Mouse (Mus musculus): ENCODE data around the gene Tcaf3.

The Tcaf3 gene

DNA sequence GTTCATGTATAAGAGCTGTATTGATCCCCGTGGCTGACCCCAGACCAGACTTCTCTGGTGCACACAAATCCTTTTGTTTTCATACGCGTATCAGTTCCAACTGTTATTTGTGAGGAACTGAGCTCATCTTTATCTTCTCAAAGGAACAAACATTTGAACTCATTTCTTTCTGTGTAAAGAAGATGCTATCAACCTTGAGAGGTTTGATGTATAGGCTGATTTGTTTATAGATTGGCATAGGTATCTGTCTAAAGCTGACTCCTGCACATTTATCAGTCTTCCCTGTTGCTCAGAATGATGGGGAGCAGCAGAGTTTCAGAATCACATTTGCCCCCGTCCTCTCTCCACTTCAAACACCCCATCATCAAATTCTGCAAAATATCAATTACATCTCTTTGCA is at the start of gene Tcaf3:
TSS of gene Tcaf3 (minus strand) at position 101 of the 400 bp plus-strand sequence.
- DNase-seq, result no peak

DNA sequence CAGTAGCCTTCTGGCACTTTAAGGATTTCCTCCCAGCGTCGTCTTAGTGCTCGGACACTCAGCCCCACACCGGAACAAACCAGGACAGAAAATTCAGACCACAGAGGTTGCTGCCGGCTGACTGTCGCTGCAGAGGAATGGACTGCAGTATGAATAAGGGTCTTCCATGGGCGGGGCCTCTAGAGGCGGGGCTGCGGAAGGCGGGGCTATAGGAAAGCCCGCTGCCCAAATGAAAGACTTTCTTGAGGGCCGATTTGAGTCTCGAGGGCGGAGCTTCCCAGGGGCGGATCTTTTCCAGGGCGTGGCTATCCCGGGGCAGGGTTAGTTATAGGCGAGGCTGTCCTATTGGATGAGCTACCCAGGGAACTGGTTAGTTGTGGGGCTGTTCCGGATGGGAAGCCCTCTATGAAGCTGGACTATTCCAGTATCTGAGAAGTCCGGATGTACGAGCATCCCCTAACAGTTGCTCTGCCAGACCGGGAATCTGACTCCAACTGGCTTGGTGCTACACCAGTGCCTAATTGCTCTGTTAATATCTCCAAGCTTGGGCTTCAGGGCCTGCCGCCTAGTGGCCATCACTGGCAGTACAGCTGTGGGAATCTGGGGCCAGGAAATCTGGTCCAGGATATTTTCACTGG is 47.5 kb upstream of the Tcaf3 start, which contains the start of gene Tcaf2:
TSS of gene Tcaf2 (minus strand) at position 343 of the 638 bp plus-strand sequence.
- peak; percentile 93 for DNase-seq

DNA sequence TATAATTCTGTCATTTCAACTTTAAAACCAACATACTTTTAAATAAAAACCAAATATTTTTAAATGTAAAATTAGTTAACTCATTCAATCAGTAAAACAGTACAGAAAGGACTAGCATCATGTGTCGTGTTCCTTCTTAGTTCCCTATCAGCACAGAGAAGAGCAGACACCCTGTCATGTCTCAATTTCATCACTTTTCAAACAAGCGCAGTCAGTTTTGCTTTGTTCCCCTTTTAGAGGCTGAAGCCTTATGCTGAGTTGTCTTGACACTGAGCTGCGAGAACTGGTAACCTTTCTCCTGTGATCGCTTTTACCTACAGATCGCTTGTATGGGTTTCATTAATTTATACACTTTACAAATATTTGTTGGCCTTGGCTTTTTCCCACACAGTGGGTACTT is 36.9 kb upstream of the Tcaf3 start:
- DNase-seq, result no peak

GRCm38 (mm10) chr6:42631395-42631794 is 33.9 kb upstream of the Tcaf3 start:
- DNase-seq, result no peak

DNA sequence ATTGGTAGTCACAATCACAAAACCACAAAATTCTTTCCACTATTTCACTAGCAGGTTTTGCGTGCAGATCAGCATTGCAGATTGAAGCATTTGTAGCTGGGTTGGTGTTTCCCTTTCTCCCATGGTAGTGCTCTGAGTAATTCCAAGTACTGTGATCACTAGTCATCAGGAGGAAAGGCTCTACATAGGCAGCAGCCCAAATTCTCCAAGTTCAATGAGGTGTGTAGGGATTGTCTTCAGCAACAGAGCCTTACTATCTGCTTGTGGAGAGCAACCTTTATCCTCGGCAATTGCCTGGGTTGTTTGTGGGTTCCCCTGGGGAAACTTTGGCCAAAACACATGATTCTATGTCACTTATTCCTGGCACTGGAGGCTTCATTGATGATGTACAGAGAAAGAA is 19.4 kb upstream of the Tcaf3 start:
- DNase-seq, result no peak

GRCm38 (mm10) chr6:42612218-42612617 is 14.7 kb upstream of the Tcaf3 start:
- DNase-seq, result peak; percentile 33

GRCm38 (mm10) chr6:42610954-42611522 is 13.5 kb upstream of the Tcaf3 start:
- DNase-seq, result no peak

- DNase-seq, result no peak
Observed at GRCm38 (mm10) chr6:42593138-42593882, 4.2 kb downstream of the Tcaf3 start.

DNA sequence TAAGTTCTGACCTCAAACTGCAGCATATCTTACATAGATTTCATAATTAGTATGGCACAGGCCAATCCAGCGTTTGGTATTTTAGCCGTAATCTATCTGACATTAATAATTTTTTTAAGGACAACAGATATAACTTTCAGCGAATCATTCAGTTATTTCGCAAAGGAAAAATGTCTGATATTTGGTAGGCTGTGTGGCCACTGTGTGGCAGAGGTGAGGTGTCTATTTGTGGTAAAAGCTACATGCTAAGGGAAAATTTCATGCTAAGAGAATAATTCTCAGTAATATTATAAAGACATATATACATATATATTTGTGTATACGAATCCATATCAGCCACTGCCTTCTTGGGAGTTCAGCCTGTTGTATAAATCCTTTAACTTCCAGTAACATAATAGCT is 10.9 kb downstream of the Tcaf3 start:
- no peak for DNase-seq

DNA sequence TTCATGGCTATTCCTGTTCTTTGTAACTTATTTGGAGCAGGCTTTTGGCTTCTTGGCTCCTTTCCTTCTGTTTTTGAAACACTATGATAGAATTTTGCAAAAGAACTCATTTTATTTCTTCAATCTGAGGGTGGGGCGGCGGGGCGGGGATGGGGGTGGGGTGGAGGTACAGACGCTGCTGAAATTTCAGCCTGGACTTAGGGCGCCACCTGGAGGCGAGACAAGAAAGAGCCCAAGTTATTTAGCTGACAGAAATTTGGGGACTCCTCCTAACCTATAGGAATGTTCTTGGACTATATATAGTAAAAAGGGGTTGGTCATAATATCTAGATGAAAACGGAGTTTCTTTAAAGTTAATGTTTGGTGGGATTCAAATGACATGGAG is 14.0 kb downstream of the Tcaf3 start:
- DNase-seq, result peak; percentile 59

DNA sequence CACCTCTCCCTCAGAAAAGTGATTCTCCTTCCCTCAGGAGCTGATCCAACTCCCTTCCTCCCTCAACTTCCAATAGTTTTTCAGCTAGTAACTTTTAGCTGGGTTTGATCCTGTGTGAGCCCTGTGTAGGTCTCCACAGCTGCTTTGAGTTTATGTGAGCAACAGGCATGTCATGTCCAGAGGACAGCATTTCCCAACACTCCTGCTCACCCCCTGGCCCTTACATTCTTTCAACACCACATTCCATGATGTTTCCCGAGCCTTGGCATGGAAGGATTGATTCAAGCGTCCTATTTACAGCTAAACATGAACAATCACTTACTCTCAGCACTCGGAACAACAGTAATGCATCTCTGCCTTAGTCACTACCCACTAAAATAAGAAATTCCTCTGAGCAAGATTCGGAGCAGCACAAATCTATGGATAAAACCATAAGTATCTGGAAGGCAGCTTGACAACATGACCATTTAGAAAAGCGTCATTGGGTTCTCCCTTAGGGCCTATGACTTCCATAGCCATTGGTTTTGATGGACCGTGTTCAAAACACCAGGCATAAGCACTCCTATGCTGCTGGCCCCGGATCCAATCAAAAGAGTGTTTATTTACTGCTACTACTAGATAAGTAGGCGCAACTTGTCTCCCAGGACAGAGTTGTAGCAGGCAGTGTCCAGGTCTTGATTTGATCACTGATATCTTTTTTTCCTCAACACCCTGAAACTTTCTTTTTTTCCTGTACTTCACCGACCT is 14.6 kb downstream of the Tcaf3 start:
- no peak for DNase-seq

DNA sequence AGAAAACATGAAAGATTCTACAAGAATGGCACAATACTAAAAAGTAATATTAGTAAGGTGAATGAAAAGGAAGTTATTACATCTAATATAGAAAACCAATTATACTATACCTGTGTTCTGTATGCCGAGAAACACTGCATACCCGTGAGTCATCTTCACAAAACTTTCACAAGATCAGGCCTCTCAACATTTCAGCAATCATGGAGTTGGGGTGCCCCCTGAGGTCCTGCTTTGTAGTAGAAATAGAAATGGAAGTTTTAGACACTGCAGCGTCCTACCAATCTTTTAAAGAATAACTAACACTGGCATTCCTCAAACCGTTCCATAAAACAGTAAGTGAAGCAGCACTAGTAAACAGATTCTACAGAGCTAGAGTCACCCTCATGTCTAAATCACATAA is 18.8 kb downstream of the Tcaf3 start:
- no peak for DNase-seq

DNA sequence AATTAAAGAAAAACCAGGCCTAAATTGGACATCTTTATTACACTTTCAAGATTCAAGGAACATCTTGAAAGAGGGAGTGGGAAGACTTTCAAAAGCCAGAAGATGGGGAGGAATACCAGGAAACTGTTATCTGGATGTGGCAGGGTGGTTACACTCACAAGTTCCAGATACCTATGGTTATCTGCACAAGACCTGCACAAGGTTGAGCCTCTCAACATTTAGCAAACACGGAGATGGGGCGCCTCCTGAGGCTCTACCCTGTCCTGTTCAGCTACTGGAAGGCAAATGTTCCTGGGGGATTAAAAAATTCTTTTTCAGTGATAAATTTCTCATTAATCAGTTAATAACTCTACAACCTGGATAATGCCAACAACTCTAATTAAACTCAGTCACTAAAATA is 20.1 kb downstream of the Tcaf3 start:
- no peak for DNase-seq

GRCm38 (mm10) chr6:42568205-42568604 is 29.3 kb downstream of the Tcaf3 start:
- no peak for DNase-seq

DNA sequence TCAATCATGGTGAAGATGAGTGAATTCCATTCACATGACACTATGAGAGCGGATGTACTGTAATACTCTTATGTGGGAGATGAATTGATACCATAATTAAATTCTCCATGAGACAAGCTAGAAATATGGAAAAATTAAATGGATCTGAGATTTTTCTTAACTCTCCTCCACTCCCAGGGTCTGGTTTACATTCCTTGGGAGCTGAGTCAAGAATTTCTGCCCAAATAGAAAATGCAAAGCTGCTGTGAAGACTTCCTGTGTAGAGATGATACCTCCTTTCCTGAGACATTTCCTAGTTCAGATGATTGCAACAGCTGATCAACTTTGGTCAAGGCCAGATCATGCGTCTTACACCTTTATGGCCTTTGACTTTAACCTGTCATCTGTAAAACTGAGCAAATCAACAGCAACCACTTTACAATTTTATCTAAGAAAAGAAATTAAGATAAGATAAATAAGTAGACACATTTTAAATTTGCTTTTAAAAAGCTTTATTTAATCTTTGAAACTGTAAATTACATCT is 31.4 kb downstream of the Tcaf3 start:
- no peak for DNase-seq

DNA sequence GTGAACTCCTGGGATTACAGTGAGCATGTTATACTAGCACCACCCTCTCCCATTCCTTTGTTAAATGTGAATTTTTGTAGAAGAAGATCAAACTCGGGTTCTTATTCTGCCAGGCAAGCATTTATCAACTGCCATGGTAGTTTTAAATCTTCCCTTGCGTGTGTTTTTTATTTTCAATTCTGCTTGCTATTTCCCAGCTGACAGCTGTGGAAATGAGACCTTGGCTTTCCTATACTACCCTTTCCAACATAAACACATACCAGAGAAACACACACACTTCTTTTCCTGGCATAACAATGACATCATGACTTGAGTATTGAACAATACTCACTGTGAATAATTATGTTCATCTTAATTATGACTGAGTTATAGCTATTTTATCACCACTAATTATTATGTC is 35.2 kb downstream of the Tcaf3 start:
- DNase-seq, result no peak

- DNase-seq, result no peak
Observed at GRCm38 (mm10) chr6:42560885-42561284, 36.6 kb downstream of the Tcaf3 start.

DNA sequence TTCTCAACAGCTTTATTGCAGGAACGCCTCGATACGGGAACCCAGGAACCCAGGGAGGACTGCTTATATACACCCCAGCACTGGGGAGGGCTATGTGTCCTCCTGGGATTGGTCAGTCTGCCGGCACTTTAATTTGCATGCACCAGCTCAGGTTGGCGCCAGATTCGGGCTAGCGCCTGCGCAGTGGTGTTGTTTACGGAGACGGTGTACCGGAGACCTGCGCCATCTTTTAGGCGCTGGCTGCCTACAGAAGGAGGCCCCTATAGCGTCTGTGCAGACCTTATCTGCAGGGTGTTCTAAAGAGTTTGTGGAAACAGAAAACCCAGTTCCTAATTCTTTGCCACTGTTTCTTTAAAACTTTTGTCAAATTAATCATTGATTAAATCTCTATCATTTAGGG is 38.9 kb downstream of the Tcaf3 start:
- no peak for DNase-seq

DNA sequence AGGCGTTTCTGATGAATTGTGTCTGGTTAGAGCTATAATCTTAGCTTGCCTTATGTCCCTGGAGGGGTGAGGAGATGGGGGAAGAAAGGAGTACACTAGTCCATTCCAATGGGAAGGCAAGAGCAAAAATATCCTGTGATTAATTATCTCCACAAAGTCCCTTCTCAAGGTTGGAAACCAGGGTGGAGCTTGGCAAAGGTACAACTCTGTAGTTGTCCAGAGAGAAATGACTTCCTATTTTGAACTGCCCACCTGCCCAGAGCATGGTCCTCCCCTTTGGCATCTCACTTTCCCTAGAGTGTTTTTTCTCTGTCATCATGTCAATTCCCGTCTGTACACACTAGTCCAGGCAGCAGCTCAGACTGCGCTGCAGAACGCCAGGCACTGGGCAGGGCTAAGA is 50.0 kb downstream of the Tcaf3 start, which contains the start of gene Olfr455:
TSS of gene Olfr455 (minus strand) at position 127 of the 400 bp plus-strand sequence.
- no peak for DNase-seq

- DNase-seq, result no peak
Observed at GRCm38 (mm10) chr6:42546180-42546579, 51.3 kb downstream of the Tcaf3 start.

DNA sequence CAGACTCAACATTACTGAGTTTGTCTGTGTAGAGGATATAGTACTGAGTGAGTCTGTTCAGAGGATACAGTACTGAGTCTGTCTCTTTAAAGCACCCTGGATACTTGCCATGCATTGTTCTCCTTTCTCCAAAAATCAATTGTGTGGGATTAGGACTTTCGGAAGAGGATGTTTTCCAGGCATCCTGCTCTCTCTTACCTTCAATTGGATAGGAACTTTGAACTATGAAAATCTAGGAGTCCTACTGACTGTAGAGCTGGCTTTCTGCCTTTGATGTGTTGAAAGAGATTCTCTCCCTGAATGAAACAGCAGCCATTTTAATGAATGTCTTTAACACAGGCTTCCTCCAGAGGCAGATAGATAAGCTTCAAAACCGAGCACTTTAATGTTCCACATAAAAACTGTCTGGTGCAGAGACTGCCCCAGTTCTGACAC is 52.0 kb downstream of the Tcaf3 start:
- no peak for DNase-seq

DNA sequence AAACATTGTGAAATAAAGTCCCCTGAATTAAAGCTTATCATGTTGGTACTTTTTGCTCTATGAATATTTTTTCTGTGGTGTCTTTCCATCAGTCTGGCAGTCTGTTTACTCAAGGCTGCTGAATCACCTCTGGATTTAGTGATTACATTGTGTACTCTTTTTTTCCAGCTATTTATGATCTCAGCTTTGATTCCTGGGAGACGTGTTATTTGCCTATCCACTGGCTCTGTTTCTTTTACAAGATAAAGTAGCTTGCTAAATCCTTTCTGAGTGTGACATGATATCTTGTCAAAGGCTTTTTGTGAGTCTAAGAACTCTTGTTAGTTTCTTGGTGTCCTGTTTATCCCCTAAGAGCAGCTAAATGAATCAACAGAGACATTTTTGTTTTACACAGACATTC is 52.6 kb downstream of the Tcaf3 start:
- no peak for DNase-seq
